Mouse (Mus musculus): ENCODE data around the gene Irak1bp1. TPM values are rescaled to one million over a fixed set of nuclear protein-coding genes. Genes with fewer than 3 reads are reported as not detected.

The Irak1bp1 gene
- polyA plus RNA-seq, 1 experiment from 2014 or later: 23.9 TPM

- Histone ChIP-seq H3K4me2 (replicated peaks; ENCODE audit: low read depth, low read length) (no peak overlapping the region), H3K27me3 (ENCODE audit: control insufficient read depth, insufficient read depth, low read length) (no peaks in the 10 kb centered on the region), H3K36me3 (ENCODE audit: control insufficient read depth, insufficient read depth, low read length) (no peaks in the 10 kb centered on the region), H3K9me3 (ENCODE audit: control insufficient read depth, low read depth, low read length) (no peaks in the 10 kb centered on the region), H3K9ac (replicated peaks; ENCODE audit: low read depth, low read length) (no peak overlapping the region), H3K4me1 (ENCODE audit: control insufficient read depth, insufficient read depth, low read length) (peaks cover 7% of the 10 kb centered on the region; the same call in 1 of the 2 replicates), H3K4me3 (ENCODE audit: low read depth, low read length) (no peak overlapping the region), H3K27ac (ENCODE audit: low read length) (no peak overlapping the region)
- ATAC-seq (ENCODE audit: insufficient number of reproducible peaks, insufficient read depth, low FRiP score, low read depth): no peak
- WGBS: 93% methylated on average over 6 of the region's 6 CpGs
These were observed 2.9 kb upstream of the Irak1bp1 start for GRCm38 (mm10) chr9:82826426-82826825.

DNA sequence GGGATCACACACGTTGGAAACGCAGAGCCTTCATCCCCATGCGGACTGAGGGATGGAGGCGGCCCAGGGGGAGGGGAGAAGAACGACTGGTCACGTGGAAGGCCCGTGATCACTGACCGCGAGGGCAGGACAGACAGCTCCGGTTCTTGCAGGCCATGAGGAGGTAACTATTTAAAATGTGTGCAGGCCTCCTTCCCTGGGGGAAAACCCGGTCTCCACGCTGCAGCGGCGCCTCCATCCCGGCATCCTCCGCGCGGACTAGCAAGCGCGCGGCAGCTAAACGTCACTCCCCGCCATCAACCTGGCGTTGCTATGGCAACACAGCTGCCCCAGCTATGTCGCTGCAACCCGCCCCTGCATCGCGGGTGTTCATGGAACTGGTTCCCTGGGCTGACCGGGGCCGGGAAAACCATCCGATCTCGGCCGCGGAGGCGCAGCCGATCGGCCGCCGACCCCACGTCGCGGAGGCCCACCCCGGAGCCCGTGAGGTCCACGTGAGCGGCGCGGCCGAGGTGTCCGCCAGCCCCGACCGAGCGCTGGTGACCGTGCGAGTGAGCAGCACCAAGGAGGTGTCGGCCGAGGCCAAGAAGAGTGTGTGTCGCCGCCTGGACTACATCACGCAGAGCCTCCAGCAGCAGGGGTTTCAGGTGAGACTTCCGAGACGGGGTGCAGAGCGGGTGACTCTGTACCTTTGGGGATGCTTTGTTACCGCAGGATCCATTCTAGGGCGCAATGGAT is 522 bp downstream of the Irak1bp1 start:
- Histone ChIP-seq H3K27ac (ENCODE audit: low read length) (peak overlapping the region; percentile 80), H3K27me3 (ENCODE audit: control insufficient read depth, insufficient read depth, low read length) (no peaks in the 10 kb centered on the region), H3K4me3 (ENCODE audit: low read depth, low read length) (peak overlapping the region; percentile 82), H3K9ac (replicated peaks; ENCODE audit: low read depth, low read length) (peak overlapping the region; percentile 67), H3K4me1 (ENCODE audit: control insufficient read depth, insufficient read depth, low read length) (peaks cover 7% of the 10 kb centered on the region; the same call in 1 of the 2 replicates), H3K9me3 (ENCODE audit: control insufficient read depth, low read depth, low read length) (no peaks in the 10 kb centered on the region), H3K36me3 (ENCODE audit: control insufficient read depth, insufficient read depth, low read length) (no peaks in the 10 kb centered on the region), H3K4me2 (replicated peaks; ENCODE audit: low read depth, low read length) (peak overlapping the region; percentile 66)
- WGBS: under 1% methylated on average over 65 of the region's 65 CpGs
- peak; percentile 94 for ATAC-seq (ENCODE audit: insufficient number of reproducible peaks, insufficient read depth, low FRiP score, low read depth)

- Histone ChIP-seq H3K4me1 (ENCODE audit: control insufficient read depth, insufficient read depth, low read length) (peaks cover 7% of the 10 kb centered on the region; the same call in 1 of the 2 replicates), H3K36me3 (ENCODE audit: control insufficient read depth, insufficient read depth, low read length) (no peaks in the 10 kb centered on the region), H3K27me3 (ENCODE audit: control insufficient read depth, insufficient read depth, low read length) (no peaks in the 10 kb centered on the region), H3K4me3 (ENCODE audit: low read depth, low read length) (no peak overlapping the region), H3K9ac (replicated peaks; ENCODE audit: low read depth, low read length) (no peak overlapping the region), H3K9me3 (ENCODE audit: control insufficient read depth, low read depth, low read length) (no peaks in the 10 kb centered on the region), H3K4me2 (replicated peaks; ENCODE audit: low read depth, low read length) (no peak overlapping the region), H3K27ac (ENCODE audit: low read length) (no peak overlapping the region)
- no peak for ATAC-seq (ENCODE audit: insufficient number of reproducible peaks, insufficient read depth, low FRiP score, low read depth)
- 34% methylated on average over 4 of the region's 4 CpGs for WGBS
These were observed 2.6 kb downstream of the Irak1bp1 start for GRCm38 (mm10) chr9:82831891-82832290.

DNA sequence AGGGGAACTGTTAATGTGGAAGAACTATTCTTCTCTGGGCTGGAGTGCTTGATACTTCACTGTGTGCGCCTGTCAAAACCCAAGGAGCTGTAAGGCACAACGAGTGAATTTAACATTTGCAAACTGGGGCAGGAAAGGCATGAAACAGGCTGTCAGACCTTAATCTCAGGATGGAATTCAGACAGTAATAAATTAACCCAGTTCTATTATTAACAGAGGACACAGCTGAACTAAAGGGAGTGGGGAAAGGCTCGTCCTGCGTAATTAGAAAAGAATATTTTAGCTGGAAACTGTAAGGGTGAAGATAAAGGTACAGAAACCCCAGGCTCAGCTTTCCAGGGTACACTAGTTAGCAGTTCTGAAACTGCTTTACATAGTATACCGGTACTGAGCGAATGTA is 6.6 kb downstream of the Irak1bp1 start:
- no peak for ATAC-seq (ENCODE audit: insufficient number of reproducible peaks, insufficient read depth, low FRiP score, low read depth)
- H3K27me3 ChIP-seq (ENCODE audit: control insufficient read depth, insufficient read depth, low read length): no peaks in the 10 kb centered on the region

DNA sequence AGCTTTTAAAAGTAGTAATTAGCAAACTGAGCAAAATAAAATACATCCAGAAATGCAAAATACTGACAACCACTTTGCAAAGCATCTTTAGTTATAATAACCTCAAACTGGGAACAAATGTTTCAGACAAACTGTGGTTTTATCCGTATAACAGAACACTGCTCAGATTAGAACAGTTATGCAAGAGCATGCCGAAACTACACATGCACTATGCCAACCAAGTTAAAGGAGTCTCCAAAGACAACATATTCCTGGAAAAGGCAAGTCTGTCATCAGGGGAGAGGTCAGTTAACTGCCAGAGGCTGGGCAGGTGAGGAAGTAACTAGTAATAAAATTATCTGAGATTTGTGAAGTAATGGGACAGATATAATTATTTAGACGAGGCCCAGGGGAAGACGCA is 13.3 kb downstream of the Irak1bp1 start:
- Histone ChIP-seq H3K27me3 (ENCODE audit: control insufficient read depth, insufficient read depth, low read length) (no peaks in the 10 kb centered on the region), H3K36me3 (ENCODE audit: control insufficient read depth, insufficient read depth, low read length) (no peaks in the 10 kb centered on the region), H3K4me2 (replicated peaks; ENCODE audit: low read depth, low read length) (no peak overlapping the region), H3K9me3 (ENCODE audit: control insufficient read depth, low read depth, low read length) (no peaks in the 10 kb centered on the region), H3K27ac (ENCODE audit: low read length) (no peak overlapping the region), H3K4me3 (ENCODE audit: low read depth, low read length) (no peak overlapping the region), H3K9ac (replicated peaks; ENCODE audit: low read depth, low read length) (no peak overlapping the region), H3K4me1 (ENCODE audit: control insufficient read depth, insufficient read depth, low read length) (no peaks in the 10 kb centered on the region)
- WGBS: 91% methylated on average over 4 of the region's 4 CpGs
- no peak for ATAC-seq (ENCODE audit: insufficient number of reproducible peaks, insufficient read depth, low FRiP score, low read depth)

More for the DNA sequence above, 6.6 kb downstream of the Irak1bp1 start:
- H3K4me2 ChIP-seq (replicated peaks; ENCODE audit: low read depth, low read length): no peak overlapping the region
- H3K9me3 ChIP-seq (ENCODE audit: control insufficient read depth, low read depth, low read length): no peaks in the 10 kb centered on the region
- H3K4me1 ChIP-seq (ENCODE audit: control insufficient read depth, insufficient read depth, low read length): peaks cover 2% of the 10 kb centered on the region; the same call in 1 of the 2 replicates
- no peak overlapping the region for H3K4me3 ChIP-seq (ENCODE audit: low read depth, low read length)
- H3K27ac ChIP-seq (ENCODE audit: low read length): no peak overlapping the region
- H3K36me3 ChIP-seq (ENCODE audit: control insufficient read depth, insufficient read depth, low read length): no peaks in the 10 kb centered on the region
- H3K9ac ChIP-seq (replicated peaks; ENCODE audit: low read depth, low read length): no peak overlapping the region
- WGBS: 59% methylated on average over 6 of the region's 6 CpGs

- 0 out of 2 replicates have a peak, but pooled peaks cover 2% of the 10 kb centered on the region for H3K9me3 ChIP-seq (ENCODE audit: control insufficient read depth, low read depth, low read length)
These were observed 24.7 kb downstream of the Irak1bp1 start for GRCm38 (mm10) chr9:82854040-82854439.

DNA sequence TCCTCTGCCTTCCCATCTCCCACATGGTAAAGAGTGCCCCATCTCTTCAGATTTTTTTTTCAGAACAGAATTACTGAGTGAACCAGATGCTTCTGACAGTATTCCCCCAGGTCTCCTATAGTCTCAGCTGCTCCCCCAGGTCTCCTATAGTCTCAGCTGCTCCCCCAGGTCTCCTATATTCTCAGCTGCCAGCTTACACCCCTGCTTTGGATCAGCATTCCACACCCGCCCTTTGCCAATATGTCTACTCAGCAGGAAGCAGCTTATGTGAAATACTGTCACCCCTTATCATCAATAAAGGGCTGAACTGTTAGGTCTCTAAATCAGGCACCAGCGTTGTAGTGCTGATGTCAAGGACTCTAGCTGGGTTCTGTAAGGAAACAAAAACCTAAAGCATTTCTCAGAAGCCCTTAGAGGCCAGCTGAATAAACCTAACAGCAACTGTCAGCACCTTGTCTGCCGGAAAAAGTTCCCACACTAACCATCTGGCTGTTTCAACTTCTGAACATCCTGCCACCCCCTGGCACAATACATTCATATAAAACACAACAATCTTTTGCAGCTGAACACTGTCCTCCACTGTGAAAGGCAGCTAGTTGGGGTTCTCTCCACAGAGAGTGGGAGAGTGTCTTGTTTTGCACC is 25.8 kb downstream of the Irak1bp1 start:
- Histone ChIP-seq H3K27me3 (ENCODE audit: control insufficient read depth, insufficient read depth, low read length) (no peaks in the 10 kb centered on the region), H3K9ac (replicated peaks; ENCODE audit: low read depth, low read length) (no peak overlapping the region), H3K9me3 (ENCODE audit: control insufficient read depth, low read depth, low read length) (0 out of 2 replicates have a peak, but pooled peaks cover 2% of the 10 kb centered on the region), H3K36me3 (ENCODE audit: control insufficient read depth, insufficient read depth, low read length) (no peaks in the 10 kb centered on the region), H3K4me2 (replicated peaks; ENCODE audit: low read depth, low read length) (no peak overlapping the region), H3K4me3 (ENCODE audit: low read depth, low read length) (no peak overlapping the region), H3K4me1 (ENCODE audit: control insufficient read depth, insufficient read depth, low read length) (no peaks in the 10 kb centered on the region), H3K27ac (ENCODE audit: low read length) (no peak overlapping the region)
- WGBS: 36% methylated on average over 3 of the region's 3 CpGs
- ATAC-seq (ENCODE audit: insufficient number of reproducible peaks, insufficient read depth, low FRiP score, low read depth): no peak

More at GRCm38 (mm10) chr9:82854040-82854439, 24.7 kb downstream of the Irak1bp1 start:
- no peak overlapping the region for H3K4me3 ChIP-seq (ENCODE audit: low read depth, low read length)
- no peaks in the 10 kb centered on the region for H3K4me1 ChIP-seq (ENCODE audit: control insufficient read depth, insufficient read depth, low read length)
- no peak overlapping the region for H3K9ac ChIP-seq (replicated peaks; ENCODE audit: low read depth, low read length)
- 69% methylated on average over 2 of the region's 2 CpGs for WGBS
- H3K36me3 ChIP-seq (ENCODE audit: control insufficient read depth, insufficient read depth, low read length): no peaks in the 10 kb centered on the region
- no peak for ATAC-seq (ENCODE audit: insufficient number of reproducible peaks, insufficient read depth, low FRiP score, low read depth)
- no peak overlapping the region for H3K27ac ChIP-seq (ENCODE audit: low read length)
- H3K4me2 ChIP-seq (replicated peaks; ENCODE audit: low read depth, low read length): no peak overlapping the region
- H3K27me3 ChIP-seq (ENCODE audit: control insufficient read depth, insufficient read depth, low read length): no peaks in the 10 kb centered on the region

GRCm38 (mm10) chr9:82856241-82856640 is 26.9 kb downstream of the Irak1bp1 start:
- Histone ChIP-seq H3K27ac (ENCODE audit: low read length) (no peak overlapping the region), H3K27me3 (ENCODE audit: control insufficient read depth, insufficient read depth, low read length) (no peaks in the 10 kb centered on the region), H3K36me3 (ENCODE audit: control insufficient read depth, insufficient read depth, low read length) (no peaks in the 10 kb centered on the region), H3K4me2 (replicated peaks; ENCODE audit: low read depth, low read length) (no peak overlapping the region), H3K4me1 (ENCODE audit: control insufficient read depth, insufficient read depth, low read length) (no peaks in the 10 kb centered on the region), H3K4me3 (ENCODE audit: low read depth, low read length) (no peak overlapping the region), H3K9me3 (ENCODE audit: control insufficient read depth, low read depth, low read length) (0 out of 2 replicates have a peak, but pooled peaks cover 2% of the 10 kb centered on the region), H3K9ac (replicated peaks; ENCODE audit: low read depth, low read length) (no peak overlapping the region)
- WGBS: 76% methylated on average over 4 of the region's 4 CpGs
- ATAC-seq (ENCODE audit: insufficient number of reproducible peaks, insufficient read depth, low FRiP score, low read depth): no peak
